Mouse (Mus musculus) bone marrow, adult 2 months (tissue): ENCODE results near the gene Sde2.

Source experiments
- CTCF ChIP-seq: fragments of 200-500 bp; IDR thresholded peaks from 2 replicates; pipeline ENCODE4 v1.5.1; 2011; ENCODE audit warnings: low read length, control low read depth; ENCODE audit not compliant: control insufficient read depth, insufficient read depth
- POLR2A ChIP-seq: fragments of 200-500 bp; IDR thresholded peaks from 2 replicates; pipeline ENCODE4 v1.6.1; 2011; ENCODE audit warnings: low read depth, mild to moderate bottlenecking, control low read depth, low read length, borderline replicate concordance; ENCODE audit not compliant: control insufficient read depth

GRCm38 (mm10) chr1:180811596-180812462 lies 39.1 kb upstream of the Sde2 start:
- no peak for TF ChIP-seq POLR2A
- TF ChIP-seq CTCF: peak; percentile 43
